28 mouse cellular contexts compared by ENCODE assay signal in the genomic region with DNA sequence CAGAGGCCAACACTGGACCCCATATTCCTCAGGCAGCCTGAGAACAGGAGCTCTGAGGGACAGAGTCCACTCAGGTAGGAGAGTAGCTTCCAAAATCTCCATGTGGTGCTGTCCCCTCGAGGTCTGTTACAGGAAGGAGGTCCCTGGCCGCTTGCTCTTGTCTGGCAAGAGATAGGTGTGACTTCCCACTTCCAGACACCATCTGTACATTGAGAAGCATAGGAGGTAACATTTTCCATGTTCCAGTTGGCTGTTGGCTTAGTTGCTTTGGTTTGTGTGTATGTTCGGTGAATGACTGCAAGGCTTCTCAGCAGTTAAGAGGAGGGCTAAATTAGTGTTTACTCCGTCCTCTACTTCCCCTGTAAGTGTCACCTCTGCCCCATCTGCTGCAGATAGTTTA.
"Had no signal": no experiment of that assay in that cellular context is flagged by ENCODE, and none has a peak within 500 bp of the region (broad histone marks: within the 10 kb centered on the region; RNA-seq: fewer than 3 reads in every experiment).

No protein-coding gene starts in this region.

- H3K4me3 ChIP-seq: heart, adult 2 months; heart, embryonic 13.5 days; heart, embryonic 15.5 days; hindbrain, embryonic 10.5 days; hindbrain, embryonic 12.5 days; intestine, embryonic 15.5 days; layer of hippocampus, adult 2 months; left cerebral cortex, adult 2 months; limb, embryonic 10.5 days; limb, embryonic 12.5 days; liver, embryonic 13.5 days; liver, embryonic 15.5 days had no signal

- ATAC-seq: hindbrain, embryonic 16.5 days; inflammation-experienced regulatory T-cells, adult 6 months; intestine, embryonic 15.5 days; liver, postnatal 0 days had no signal

- H3K4me2 ChIP-seq: heart, embryonic 11.5 days; heart, embryonic 13.5 days; heart, embryonic 15.5 days; hindbrain, embryonic 12.5 days; hindbrain, embryonic 14.5 days; intestine, embryonic 15.5 days; limb, embryonic 12.5 days; liver, embryonic 11.5 days; liver, embryonic 13.5 days; liver, embryonic 15.5 days had no signal

- H3K27me3 ChIP-seq: heart, embryonic 13.5 days; heart, embryonic 15.5 days; hindbrain, embryonic 12.5 days; intestine, embryonic 15.5 days; limb, embryonic 12.5 days; liver, embryonic 13.5 days; liver, embryonic 15.5 days had no signal

- H3K4me1 ChIP-seq: hindbrain, embryonic 10.5 days; hindbrain, embryonic 12.5 days; intestine, embryonic 15.5 days; liver, embryonic 13.5 days; liver, embryonic 15.5 days had no signal

- H3K27ac ChIP-seq: heart, adult 2 months; heart, embryonic 13.5 days; heart, embryonic 15.5 days; hindbrain, embryonic 10.5 days; hindbrain, embryonic 12.5 days; hindbrain, embryonic 14.5 days; intestine, embryonic 15.5 days; layer of hippocampus, adult 2 months; left cerebral cortex, adult 2 months; limb, embryonic 10.5 days; limb, embryonic 12.5 days; liver, embryonic 13.5 days; liver, embryonic 15.5 days had no signal

- DNase-seq: gastrocnemius, postnatal 14 days; gastrocnemius, postnatal 36 days; heart, adult 11 months; heart, adult 2 months; heart, postnatal 14 days; heart, postnatal 4 days; kidney, adult 18-20 months; kidney, adult 8-10 months; kidney, postnatal 10 days; kidney, postnatal 4 days; liver; liver, embryonic 13.5 days; liver, postnatal 0 days had no signal

- H3K9ac ChIP-seq: heart, embryonic 13.5 days; heart, embryonic 15.5 days; hindbrain, embryonic 12.5 days; hindbrain, embryonic 14.5 days; intestine, embryonic 15.5 days; limb, embryonic 12.5 days; liver, embryonic 13.5 days; liver, embryonic 15.5 days; liver, postnatal 0 days had no signal
